Mouse (Mus musculus) forebrain, embryonic 10.5 days (tissue): ENCODE measurements around the gene Dcaf4. TPM values are rescaled to one million over a fixed set of nuclear protein-coding genes. Genes with fewer than 3 reads are reported as not detected.

ENCODE experiments used
- DNase-seq: peaks from one replicate; pipeline ENCODE4 v3.0.0-alpha.2; 2017; ENCODE audit warnings: low spot score; ENCODE audit errors: extremely low spot score
- H3K27ac ChIP-seq: fragments of 300-500 bp; sonication (generic); 2 replicates; pipeline ENCODE4 v1.5.1; 2016; ENCODE audit warnings: mild to moderate bottlenecking
- H3K27me3 ChIP-seq: fragments of 300-500 bp; sonication (generic); 2 replicates; pipeline ENCODE4 v1.6.1; 2016; ENCODE audit warnings: mild to moderate bottlenecking; ENCODE audit not compliant: poor library complexity, severe bottlenecking
- H3K36me3 ChIP-seq: fragments of 300-500 bp; sonication (generic); replicated peaks from 2 replicates; pipeline ENCODE4 v1.6.1; 2016; ENCODE audit warnings: mild to moderate bottlenecking, moderate library complexity
- H3K4me1 ChIP-seq: fragments of 300-500 bp; sonication (generic); 2 replicates; pipeline ENCODE4 v1.6.1; 2016
- H3K4me3 ChIP-seq: fragments of 300-500 bp; sonication (generic); 2 replicates; pipeline ENCODE4 v1.5.1; 2016; ENCODE audit warnings: mild to moderate bottlenecking, moderate library complexity
- H3K9me3 ChIP-seq: fragments of 300-500 bp; sonication (generic); 2 replicates; pipeline ENCODE4 v1.6.1; 2016; ENCODE audit warnings: mild to moderate bottlenecking, moderate library complexity
- WGBS: fragments of 180-500 bp; shearing (Covaris S2); methylation state at CpG from one replicate; pipeline ENCODE4 v1.1.7; 2016; 5-methylcytosine and 5-hydroxymethylcytosine counted together
- polyA plus RNA-seq: library from polyadenylated mRNA; unstranded; fragments of >200 nt; fragmentation: Nextera tagmentation; extraction: Ambion mirVana; gene quantifications from 2 replicates; pipeline ENCODE4 v1.2.1, GENCODE M21; 2016

Gene Dcaf4
- polyA plus RNA-seq, 1 experiment from 2014 or later = 24.1 TPM

DNA sequence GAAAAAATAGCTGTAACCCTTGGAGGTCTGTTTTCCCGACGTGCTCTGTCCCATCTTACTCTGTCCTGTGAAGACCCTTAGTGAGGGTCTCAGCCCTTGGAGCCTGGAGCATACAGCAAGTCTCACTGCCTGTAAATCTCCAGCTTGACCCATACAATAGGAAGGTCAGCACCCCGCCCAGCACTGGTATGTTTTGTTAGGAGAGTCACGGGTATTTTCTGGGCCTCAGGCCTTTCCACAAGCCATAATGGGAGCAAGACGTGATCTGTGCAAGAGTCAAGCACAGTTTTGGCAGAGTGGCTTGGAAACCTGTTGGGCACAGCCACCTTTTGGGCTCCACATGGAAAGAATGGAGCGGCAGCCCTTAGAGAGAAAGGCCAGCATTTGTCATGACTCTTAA lies 7.5 kb downstream of the Dcaf4 start:
- H3K4me1 ChIP-seq = peaks cover 26% of the 10 kb centered on the region
- peaks cover 16% of the 10 kb centered on the region for H3K36me3 ChIP-seq
- whole genome bisulfite sequencing = 67% methylated on average over 6 of the region's 6 CpGs
- no peaks in the 10 kb centered on the region for H3K9me3 ChIP-seq
- H3K27ac ChIP-seq = no peak overlapping the region
- DNase-seq = no peak
- no peaks in the 10 kb centered on the region for H3K27me3 ChIP-seq
- no peak overlapping the region for H3K4me3 ChIP-seq

- WGBS = 93% methylated on average over 5 of the region's 5 CpGs
- H3K27ac ChIP-seq = no peak overlapping the region
- H3K4me3 ChIP-seq = no peak overlapping the region
- H3K36me3 ChIP-seq = peaks cover 19% of the 10 kb centered on the region
- H3K4me1 ChIP-seq = peaks cover 20% of the 10 kb centered on the region
- H3K27me3 ChIP-seq = no peaks in the 10 kb centered on the region
- DNase-seq = no peak
- H3K9me3 ChIP-seq = no peaks in the 10 kb centered on the region
Observed at GRCm38 (mm10) chr12:83528665-83529064, 8.4 kb downstream of the Dcaf4 start.

DNA sequence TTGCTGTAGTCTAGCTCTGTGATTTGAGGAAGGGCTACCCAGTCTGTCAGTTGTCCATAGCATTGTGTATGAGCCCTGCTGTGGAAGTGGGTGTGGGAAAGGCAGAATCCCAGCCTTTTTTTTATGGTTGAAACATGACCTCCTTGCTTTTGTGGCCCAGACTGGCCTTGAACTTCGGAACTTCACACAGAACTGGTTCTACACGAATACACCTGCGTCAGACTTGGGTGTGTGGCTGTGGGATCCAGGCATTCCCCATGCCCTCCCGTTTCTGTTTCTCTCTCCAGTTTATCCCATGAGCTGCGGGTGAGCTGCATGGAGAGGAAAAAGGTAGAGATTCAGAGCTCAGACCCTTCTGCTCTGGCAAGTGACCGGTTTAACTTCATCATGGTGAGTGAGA lies 11.7 kb downstream of the Dcaf4 start:
- H3K9me3 ChIP-seq = no peaks in the 10 kb centered on the region
- H3K27me3 ChIP-seq = no peaks in the 10 kb centered on the region
- H3K4me1 ChIP-seq = peaks cover 14% of the 10 kb centered on the region; the same call in 1 of the 2 replicates
- DNase-seq = no peak
- H3K4me3 ChIP-seq = no peak overlapping the region
- H3K36me3 ChIP-seq = peaks cover 45% of the 10 kb centered on the region
- 94% methylated on average over 6 of the region's 6 CpGs for WGBS
- no peak overlapping the region for H3K27ac ChIP-seq

GRCm38 (mm10) chr12:83532966-83533365 lies 12.7 kb downstream of the Dcaf4 start:
- H3K27me3 ChIP-seq = no peaks in the 10 kb centered on the region
- H3K4me3 ChIP-seq = no peak overlapping the region
- peaks cover 7% of the 10 kb centered on the region; the same call in 1 of the 2 replicates for H3K4me1 ChIP-seq
- no peaks in the 10 kb centered on the region for H3K9me3 ChIP-seq
- WGBS = 87% methylated on average over 3 of the region's 3 CpGs
- H3K27ac ChIP-seq = no peak overlapping the region
- DNase-seq = no peak
- H3K36me3 ChIP-seq = peaks cover 53% of the 10 kb centered on the region

DNA sequence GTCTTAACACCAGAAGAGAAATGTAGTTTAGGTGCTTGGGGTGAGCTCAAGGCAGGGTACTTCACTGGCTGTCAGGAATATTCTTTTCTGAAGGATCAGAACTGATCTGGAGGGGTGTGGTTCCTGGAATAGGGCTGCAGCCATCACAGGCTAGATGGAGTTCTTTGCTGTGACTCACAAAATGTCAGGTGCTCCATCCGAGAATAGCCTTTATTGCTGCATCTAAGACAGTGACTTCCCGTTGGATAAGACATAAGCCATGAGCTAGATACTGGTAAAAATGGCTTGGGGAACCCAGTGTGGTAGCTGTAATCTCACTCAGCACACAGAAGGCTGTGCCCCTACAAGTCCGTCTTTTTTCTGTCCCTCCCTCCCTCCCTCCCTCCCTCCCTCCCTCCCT lies 13.9 kb downstream of the Dcaf4 start:
- H3K4me3 ChIP-seq = no peak overlapping the region
- WGBS = 97% methylated on average over 3 of the region's 3 CpGs
- no peaks in the 10 kb centered on the region for H3K9me3 ChIP-seq
- H3K4me1 ChIP-seq = 0 out of 2 replicates have a peak, but pooled peaks cover 4% of the 10 kb centered on the region
- no peak for DNase-seq
- no peak overlapping the region for H3K27ac ChIP-seq
- no peaks in the 10 kb centered on the region for H3K27me3 ChIP-seq
- H3K36me3 ChIP-seq = peaks cover 63% of the 10 kb centered on the region

DNA sequence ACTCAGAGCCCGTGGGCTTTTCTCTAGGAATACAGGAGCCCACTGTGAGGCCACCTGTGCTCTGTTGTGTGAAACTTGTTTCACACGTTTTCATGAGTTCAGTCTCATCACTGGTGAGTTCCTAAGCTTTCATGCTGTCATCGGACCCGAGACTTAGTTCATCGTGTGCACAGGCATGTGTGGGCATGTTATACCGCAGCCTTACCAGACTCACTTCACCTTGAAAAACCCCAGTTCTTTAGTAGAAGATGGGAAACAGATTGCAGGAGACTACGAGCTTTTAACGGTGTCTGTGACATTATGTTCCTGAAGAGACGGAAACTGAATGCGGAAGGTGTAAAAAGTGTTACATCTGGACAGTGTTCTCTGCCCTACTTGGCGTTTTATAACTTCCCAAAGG lies 15.2 kb downstream of the Dcaf4 start:
- peaks cover 71% of the 10 kb centered on the region for H3K36me3 ChIP-seq
- 90% methylated on average over 11 of the region's 11 CpGs for WGBS
- no peak overlapping the region for H3K4me3 ChIP-seq
- H3K27ac ChIP-seq = no peak overlapping the region
- 0 out of 2 replicates have a peak, but pooled peaks cover 4% of the 10 kb centered on the region for H3K4me1 ChIP-seq
- DNase-seq = no peak
- H3K27me3 ChIP-seq = no peaks in the 10 kb centered on the region
- H3K9me3 ChIP-seq = no peaks in the 10 kb centered on the region

GRCm38 (mm10) chr12:83536039-83536438 lies 15.8 kb downstream of the Dcaf4 start:
- DNase-seq = no peak

DNA sequence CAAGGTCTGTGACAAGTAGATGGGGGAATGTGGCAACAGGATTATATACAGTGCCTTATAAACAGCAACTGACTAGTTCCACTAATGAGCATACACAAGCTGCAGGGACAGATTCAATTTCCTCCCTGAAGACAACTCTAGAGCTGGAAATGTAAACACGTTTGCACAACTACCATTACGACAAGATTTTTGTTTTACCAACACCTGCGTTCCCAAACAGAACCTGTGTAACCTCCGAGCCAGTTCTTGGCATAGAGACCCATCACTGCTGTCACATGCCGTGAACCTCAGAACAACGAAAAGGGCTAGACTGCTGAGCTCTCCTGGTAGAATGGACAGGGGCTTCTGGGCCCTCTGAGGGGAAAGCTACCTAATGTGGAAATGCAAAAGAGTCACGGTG lies 23.7 kb downstream of the Dcaf4 start:
- H3K36me3 ChIP-seq = peaks cover 68% of the 10 kb centered on the region
- no peaks in the 10 kb centered on the region for H3K27me3 ChIP-seq
- 91% methylated on average over 7 of the region's 7 CpGs for WGBS
- no peak overlapping the region for H3K27ac ChIP-seq
- no peaks in the 10 kb centered on the region for H3K4me1 ChIP-seq
- no peak for DNase-seq
- H3K4me3 ChIP-seq = no peak overlapping the region
- no peaks in the 10 kb centered on the region for H3K9me3 ChIP-seq

More at GRCm38 (mm10) chr12:83536039-83536438, 15.8 kb downstream of the Dcaf4 start:
- peaks cover 77% of the 10 kb centered on the region for H3K36me3 ChIP-seq
- no peaks in the 10 kb centered on the region for H3K27me3 ChIP-seq
- no peak overlapping the region for H3K27ac ChIP-seq
- H3K4me3 ChIP-seq = no peak overlapping the region
- 0 out of 2 replicates have a peak, but pooled peaks cover 4% of the 10 kb centered on the region for H3K4me1 ChIP-seq
- WGBS = 89% methylated on average over 9 of the region's 9 CpGs
- H3K9me3 ChIP-seq = no peaks in the 10 kb centered on the region

DNA sequence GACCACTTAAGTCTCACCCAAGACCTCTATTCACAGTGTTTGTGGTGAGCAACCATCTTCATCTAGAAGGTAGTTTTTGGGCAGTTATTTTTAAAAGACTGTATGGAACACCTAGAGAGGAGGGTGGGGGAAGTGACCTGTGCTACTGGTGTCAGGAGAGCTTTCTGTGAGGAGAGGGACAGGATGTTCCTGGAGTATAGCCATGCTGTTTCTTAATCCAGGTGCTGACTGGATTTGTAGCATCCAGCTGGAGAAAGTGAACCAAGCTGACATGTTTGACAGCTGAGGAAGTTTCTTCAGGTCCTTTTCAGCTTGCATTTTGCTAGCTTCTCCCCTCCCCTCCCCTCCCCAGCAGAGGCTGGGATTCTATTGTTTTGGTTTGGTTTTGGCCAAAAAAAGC lies 24.5 kb downstream of the Dcaf4 start:
- Histone ChIP-seq H3K36me3 (peaks cover 68% of the 10 kb centered on the region), H3K4me1 (no peaks in the 10 kb centered on the region), H3K27ac (no peak overlapping the region), H3K9me3 (no peaks in the 10 kb centered on the region), H3K27me3 (no peaks in the 10 kb centered on the region), H3K4me3 (no peak overlapping the region)
- no peak for DNase-seq

DNA sequence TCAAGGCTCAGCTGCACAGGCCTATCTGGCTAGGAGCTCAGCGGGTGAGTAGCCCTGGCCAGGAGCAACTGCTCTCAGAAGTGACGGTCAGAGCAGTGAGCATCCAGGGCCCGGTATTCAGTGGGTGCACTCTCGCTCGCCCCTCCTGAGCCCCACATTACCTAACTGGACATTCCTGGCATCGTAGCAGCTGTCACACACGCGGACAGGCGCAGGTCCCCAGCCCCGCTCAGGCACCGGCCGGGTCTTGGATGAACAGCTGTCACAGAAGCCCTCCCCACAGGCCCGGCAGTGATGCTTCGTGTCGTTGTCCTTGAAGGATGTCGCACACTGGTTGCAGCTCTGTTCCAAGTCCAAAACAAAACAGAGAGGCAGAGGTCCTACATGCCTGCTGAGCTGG lies 31.0 kb downstream of the Dcaf4 start:
- no peak for DNase-seq
- WGBS = 97% methylated on average over 16 of the region's 16 CpGs
- peaks cover 96% of the 10 kb centered on the region for H3K36me3 ChIP-seq

GRCm38 (mm10) chr12:83553816-83554215 lies 33.5 kb downstream of the Dcaf4 start:
- Histone ChIP-seq H3K4me3 (no peak overlapping the region), H3K27ac (no peak overlapping the region), H3K9me3 (no peaks in the 10 kb centered on the region), H3K4me1 (no peaks in the 10 kb centered on the region), H3K27me3 (no peaks in the 10 kb centered on the region), H3K36me3 (peaks cover 99% of the 10 kb centered on the region)
- WGBS = 93% methylated on average over 4 of the region's 4 CpGs
- no peak for DNase-seq

More for the DNA sequence above, 31.0 kb downstream of the Dcaf4 start:
- Histone ChIP-seq H3K4me1 (no peaks in the 10 kb centered on the region), H3K27me3 (no peaks in the 10 kb centered on the region), H3K4me3 (no peak overlapping the region), H3K27ac (no peak overlapping the region), H3K9me3 (no peaks in the 10 kb centered on the region)

DNA sequence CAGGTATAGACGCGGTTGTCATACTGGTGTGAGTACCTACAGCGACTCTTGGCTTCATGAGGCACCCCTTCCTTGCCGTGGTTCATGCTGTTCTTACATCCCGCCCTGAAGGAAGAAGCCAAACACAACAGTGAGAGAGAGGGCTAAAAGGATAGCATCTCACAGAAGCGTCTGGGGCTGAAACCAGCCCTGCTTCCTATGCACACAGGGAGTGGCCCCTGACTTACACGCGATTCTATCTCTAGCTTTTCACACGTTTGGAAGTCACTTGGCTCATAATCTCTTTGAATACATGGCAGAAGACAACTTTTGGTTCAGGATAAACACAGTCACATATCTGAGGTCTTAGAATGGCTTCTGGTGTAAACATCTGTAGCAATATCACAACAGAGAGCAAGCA lies 35.3 kb downstream of the Dcaf4 start:
- Histone ChIP-seq H3K27me3 (no peaks in the 10 kb centered on the region), H3K4me3 (no peak overlapping the region), H3K9me3 (no peaks in the 10 kb centered on the region), H3K4me1 (no peaks in the 10 kb centered on the region), H3K36me3 (peaks cover 94% of the 10 kb centered on the region), H3K27ac (no peak overlapping the region)
- DNase-seq = no peak
- WGBS = 67% methylated on average over 9 of the region's 9 CpGs

DNA sequence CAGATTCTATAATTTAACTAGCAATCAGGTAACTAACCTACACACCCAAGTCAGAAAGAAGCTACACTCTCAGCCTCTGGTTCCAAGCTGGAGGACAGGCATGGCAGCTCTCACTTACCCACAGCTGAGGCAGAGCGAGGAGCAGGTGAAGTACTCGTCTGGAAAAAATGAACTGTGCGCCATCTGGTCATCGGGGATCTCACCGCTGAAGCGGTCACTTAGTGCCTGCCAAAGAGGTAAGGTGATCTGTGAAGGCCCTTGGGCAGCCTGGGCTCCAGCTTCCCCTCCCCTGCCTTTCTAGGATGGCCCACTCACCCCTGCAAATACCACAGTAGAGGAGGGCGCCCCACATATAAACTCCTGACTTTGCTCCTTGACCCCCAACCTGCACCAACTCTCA lies 38.2 kb downstream of the Dcaf4 start:
- Histone ChIP-seq H3K4me1 (peaks cover 8% of the 10 kb centered on the region), H3K9me3 (no peaks in the 10 kb centered on the region), H3K27ac (no peak overlapping the region), H3K4me3 (no peak overlapping the region), H3K27me3 (no peaks in the 10 kb centered on the region), H3K36me3 (peaks cover 93% of the 10 kb centered on the region)
- WGBS = 94% methylated on average over 7 of the region's 7 CpGs
- no peak for DNase-seq

GRCm38 (mm10) chr12:83560189-83560588 lies 39.9 kb downstream of the Dcaf4 start:
- Histone ChIP-seq H3K4me1 (peaks cover 8% of the 10 kb centered on the region), H3K9me3 (no peaks in the 10 kb centered on the region), H3K27ac (no peak overlapping the region), H3K4me3 (no peak overlapping the region), H3K36me3 (peaks cover 93% of the 10 kb centered on the region), H3K27me3 (no peaks in the 10 kb centered on the region)
- WGBS = 76% methylated on average over 6 of the region's 6 CpGs
- DNase-seq = no peak
